Mouse (Mus musculus) hindlimb bud, embryonic 11.5 days (tissue): ENCODE measurements at regions not wholly inside any gene's neighbourhood (a gene's known extent, or its start where the extent isn't known, plus 50 kb on each side); places are given as distances from the start of the nearest gene placed in this dataset.

Experiments used
- DNase-seq: peaks from one replicate; pipeline ENCODE4 v3.0.0-alpha.2; 2012; ENCODE audit warnings: low read depth, low spot score; ENCODE audit errors: extremely low spot score

- DNase-seq, result no peak
These were observed 54.0 kb upstream of the Usp24 start for GRCm38 (mm10) chr4:106261901-106262560.

- no peak for DNase-seq
These were observed 53.0 kb upstream of the Usp24 start for GRCm38 (mm10) chr4:106262751-106263725.
